Mouse (Mus musculus): ENCODE measurements around the gene Ccdc12.

- TF ChIP-seq EP300 (IDR thresholded peaks at IDR 0.05) (no peak), CTCF (IDR thresholded peaks at IDR 0.05) (no peak)
Measured at GRCm38 (mm10) chr9:110681817-110682216, 25.5 kb downstream of the Ccdc12 start.

Measured in lung, postnatal 0 days (tissue).